Mouse (Mus musculus) thymus, postnatal 0 days (tissue): ENCODE measurements around the gene Ptgis. TPM values are rescaled to one million over a fixed set of nuclear protein-coding genes. Genes with fewer than 3 reads are reported as not detected.
A peak's percentile ranks its signal among the peaks of the same experiment; 100 is the strongest.

ENCODE experiments used
- DNase-seq: peaks from one replicate; pipeline ENCODE4 v3.0.0-alpha.2; 2015; ENCODE audit warnings: low spot score
- polyA plus RNA-seq: library from polyadenylated mRNA; unstranded; fragments of >200 nt; fragmentation: Nextera tagmentation; extraction: Ambion mirVana; gene quantifications from 2 replicates; pipeline ENCODE4 v1.2.1, GENCODE M21; 2015

Gene Ptgis
- 1.7 and 2.2 TPM in 2 replicates for polyA plus RNA-seq

GRCm38 (mm10) chr2:167240008-167240964, at the start of gene Ptgis:
Gene Ptgis (minus strand): TSS chr2:167240604.
- no peak for DNase-seq

DNA sequence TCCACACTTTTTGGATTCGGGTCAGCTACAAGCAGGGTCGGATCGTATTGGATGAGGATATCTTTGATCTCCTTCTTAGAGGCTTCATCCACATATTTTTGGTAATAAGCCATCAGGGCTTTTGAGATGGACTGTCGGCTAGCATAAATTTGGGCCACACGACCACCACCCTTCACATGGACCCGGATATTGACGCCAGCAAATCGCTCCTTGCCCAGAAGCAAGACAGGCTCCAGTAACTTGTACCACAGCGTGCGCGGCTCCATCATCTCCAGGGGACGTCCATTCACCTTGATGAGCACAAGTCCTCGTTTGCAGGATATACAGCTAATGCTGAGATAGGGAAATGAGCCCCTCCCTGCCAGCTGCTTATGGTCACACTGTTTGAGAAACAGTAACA, 41.1 kb upstream of the Ptgis start:
- no peak for DNase-seq

GRCm38 (mm10) chr2:167280986-167281310, 40.5 kb upstream of the Ptgis start:
- no peak for DNase-seq

DNA sequence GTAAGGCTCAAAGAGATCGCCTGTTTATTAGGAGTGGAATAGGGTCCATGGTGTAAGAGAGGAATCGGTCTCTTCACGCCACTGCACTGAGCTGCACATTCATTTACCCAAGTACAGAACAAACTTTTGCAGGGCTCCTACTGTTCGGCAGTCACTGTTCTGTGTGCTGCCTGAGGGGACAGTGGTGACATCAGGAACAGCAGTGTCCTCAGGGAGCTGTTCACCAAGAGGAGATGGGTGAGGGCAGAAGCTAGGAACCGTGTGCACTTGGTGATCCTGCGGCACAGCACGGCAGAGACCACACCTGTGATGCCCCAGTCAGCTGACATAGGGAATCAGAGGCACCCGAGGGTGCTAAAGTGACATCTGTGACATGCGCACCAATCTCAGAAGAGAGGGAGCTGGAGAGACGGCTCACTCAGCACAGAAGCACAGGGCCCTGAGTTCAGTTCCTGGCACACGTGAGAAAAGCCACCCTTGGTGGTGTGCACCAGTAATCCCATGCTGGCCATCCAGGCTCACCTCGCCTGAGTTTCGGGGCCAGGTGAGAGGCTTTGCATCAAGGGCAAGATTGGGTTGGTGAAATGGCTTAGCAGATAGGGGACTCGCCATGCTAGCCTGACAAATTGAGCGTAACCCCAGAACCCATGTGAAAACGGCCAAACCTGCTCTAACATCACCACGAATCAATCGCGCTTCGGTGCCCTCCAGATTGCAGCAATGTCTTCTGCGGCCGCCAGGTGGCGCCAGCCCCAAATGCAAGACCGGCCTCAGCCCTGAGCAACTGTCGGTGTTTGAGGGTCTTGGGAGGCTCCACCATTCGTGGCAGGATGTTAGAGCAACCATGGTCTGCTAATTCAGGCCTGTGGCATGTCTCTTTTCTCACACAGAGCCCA, 39.9 kb upstream of the Ptgis start:
- peak; percentile 84 for DNase-seq

- DNase-seq, result peak; percentile 68
These were observed 38.5 kb upstream of the Ptgis start for GRCm38 (mm10) chr2:167278751-167279526.

DNA sequence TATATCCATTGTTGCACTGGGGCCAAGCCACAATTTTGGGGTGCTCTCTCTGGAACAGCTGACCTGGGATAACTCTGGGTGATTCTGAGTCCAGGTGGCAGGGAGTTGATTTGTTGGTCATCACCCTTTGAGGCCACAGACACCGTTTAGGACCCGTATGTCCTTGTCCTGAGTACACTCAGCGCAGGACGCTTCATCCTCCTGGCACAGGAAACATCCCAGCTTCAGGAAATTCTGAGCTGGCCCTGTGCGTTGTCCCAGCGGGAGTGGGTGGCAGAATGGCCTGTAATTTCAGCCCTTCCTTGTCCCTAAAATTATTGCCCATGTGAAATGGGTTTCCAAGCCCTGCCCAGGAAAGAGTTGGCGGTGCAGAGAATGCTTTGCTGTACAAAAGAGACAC, 37.6 kb upstream of the Ptgis start:
- no peak for DNase-seq

DNA sequence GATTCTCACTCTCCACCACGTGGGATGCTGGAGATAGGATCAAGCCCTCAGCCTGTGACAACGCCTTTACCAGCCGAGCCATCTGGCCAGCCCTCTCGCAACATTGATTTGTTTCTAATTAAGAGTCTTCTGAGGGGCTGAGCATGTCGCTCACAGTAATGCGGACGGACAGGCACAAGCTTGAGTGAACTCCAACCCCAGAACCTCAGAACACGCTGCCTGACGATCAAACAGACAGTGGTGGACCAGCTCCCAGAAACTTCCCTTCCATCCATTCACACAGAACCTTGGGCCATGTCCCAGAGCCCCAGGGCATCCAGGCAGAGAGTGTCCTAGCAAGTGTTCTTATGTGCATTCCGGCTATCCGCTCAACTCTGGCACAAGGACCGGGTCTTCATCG, 36.6 kb upstream of the Ptgis start:
- DNase-seq, result no peak

GRCm38 (mm10) chr2:167275856-167276255, 35.5 kb upstream of the Ptgis start:
- no peak for DNase-seq

DNA sequence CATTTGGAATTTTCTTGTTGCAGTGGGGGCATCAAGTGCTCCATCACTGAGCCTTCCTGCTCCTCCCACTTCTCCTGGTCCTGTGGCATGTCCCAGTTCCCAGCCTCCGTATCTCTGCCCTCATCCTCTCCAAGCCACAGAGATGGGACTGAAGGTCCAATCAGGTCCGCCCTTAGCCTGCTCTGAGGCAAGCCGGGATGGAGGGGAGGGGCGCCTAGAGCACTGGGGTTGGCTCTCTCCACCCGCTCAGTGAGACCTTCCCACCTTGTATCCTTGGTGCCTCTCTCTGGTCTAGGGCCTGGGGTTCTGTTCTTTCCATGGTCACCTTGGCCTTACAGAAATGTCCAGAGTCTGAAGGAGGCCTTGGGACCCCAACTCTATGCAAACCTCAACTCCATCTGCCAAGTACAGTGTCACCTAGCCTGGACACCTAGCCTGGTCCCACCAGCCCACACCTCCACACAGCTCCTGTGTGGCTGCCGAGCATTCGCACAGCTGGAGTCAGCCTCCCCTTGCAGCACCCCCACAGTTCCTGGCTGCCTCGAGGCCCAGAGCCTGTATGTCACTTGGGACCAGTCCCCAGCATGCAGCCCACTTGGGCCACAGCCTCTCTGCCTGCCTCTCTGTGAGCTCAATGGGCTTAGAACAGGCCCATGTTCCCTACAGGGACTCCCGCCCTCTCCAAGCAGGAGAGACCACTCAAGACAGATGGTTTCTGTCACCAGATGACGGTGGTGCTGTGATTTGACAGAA, 34.5 kb upstream of the Ptgis start:
- no peak for DNase-seq

- no peak for DNase-seq
These were observed 32.9 kb upstream of the Ptgis start for GRCm38 (mm10) chr2:167273206-167273740.

GRCm38 (mm10) chr2:167272706-167273105, 32.3 kb upstream of the Ptgis start:
- DNase-seq, result no peak

GRCm38 (mm10) chr2:167271121-167271521, 30.7 kb upstream of the Ptgis start:
- no peak for DNase-seq

- DNase-seq, result no peak
These were observed 30.1 kb upstream of the Ptgis start for GRCm38 (mm10) chr2:167270496-167270895.

GRCm38 (mm10) chr2:167268721-167269120, 28.3 kb upstream of the Ptgis start:
- DNase-seq, result no peak

- DNase-seq, result no peak
These were observed 27.9 kb upstream of the Ptgis start for GRCm38 (mm10) chr2:167268411-167268690.

DNA sequence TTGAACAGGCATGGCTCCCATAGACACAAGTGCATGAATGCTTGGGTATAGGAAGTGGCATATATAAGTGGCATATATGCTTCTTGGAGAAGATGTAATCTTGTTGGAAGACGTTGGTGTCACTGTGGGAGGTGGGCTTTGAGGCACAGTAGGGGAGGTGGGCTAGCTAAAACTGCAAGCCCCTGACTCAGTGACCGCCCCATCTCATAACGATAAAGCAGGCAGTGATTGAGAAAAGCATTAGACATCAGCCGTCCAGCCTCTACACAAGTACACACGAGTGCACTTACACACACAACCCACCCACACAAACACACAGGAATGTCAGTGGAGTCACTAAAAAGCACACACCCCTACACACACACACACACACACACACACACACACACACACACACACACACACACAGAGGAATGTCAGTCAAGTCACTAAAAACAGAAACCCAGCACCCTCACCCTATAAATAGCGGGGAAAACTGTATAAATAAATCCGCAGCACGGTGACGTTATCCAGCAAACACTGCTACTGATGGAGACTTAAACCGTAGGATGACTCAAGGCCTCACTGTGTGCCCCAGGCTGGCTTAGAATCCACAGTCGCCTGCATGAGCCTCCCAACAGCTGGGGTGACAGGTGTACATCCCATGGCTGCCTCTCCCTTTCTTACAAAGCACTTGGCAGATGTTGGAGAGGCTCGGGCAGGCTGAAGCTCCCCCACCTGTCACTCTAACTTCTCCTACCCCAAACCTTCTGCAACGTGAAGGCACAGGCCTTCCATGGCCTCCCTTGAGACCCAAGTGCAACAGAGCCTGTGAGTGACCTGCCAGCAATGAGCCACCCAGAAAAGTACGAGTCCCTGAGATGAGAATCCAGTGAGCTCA, 27.4 kb upstream of the Ptgis start:
- DNase-seq, result no peak

- DNase-seq, result no peak
These were observed 25.8 kb upstream of the Ptgis start for GRCm38 (mm10) chr2:167266231-167266630.

DNA sequence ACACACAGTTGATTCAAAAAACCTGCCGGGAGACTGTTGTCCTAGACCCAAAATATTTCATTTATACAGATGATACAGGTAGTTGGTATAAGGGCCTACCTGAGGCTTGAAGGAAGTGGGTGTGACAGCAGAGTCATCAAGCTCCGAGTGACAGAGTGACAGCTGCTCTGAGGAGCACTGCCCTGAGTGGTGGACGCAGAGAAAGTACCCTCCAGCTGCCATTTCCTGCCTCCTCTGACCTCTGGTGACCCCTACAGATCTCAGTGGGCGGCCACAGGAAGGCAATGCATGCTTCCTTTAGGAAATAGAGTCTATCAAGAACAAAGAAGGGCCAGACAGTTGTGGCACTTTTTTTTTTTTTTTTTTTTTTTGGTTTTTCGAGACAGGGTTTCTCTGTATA, 25.4 kb upstream of the Ptgis start:
- no peak for DNase-seq

DNA sequence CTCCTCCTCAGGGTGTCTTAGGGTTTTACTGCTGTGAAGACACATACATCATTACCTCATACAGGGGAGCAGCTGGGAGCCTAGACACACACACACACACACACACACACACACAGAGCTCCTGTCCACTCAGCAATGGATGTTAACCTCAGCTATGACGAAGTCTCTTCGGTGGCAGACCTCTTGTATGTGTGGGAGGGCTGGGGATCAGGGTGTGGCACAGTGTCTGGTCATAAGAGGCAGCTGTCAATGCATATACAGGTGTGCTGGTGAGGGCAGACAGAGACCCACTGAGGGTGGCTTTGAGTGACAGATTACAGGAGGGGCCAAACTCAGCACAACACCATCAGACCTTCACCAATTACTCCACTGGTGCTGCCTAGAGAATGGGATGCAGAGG, 24.6 kb upstream of the Ptgis start:
- DNase-seq, result no peak

- no peak for DNase-seq
These were observed 23.5 kb upstream of the Ptgis start for GRCm38 (mm10) chr2:167263931-167264330.
